Mouse (Mus musculus) intestine, embryonic 16.5 days (tissue): Measurements from ENCODE around the gene Ctr9. TPM values are rescaled to one million over a fixed set of nuclear protein-coding genes. Genes with fewer than 3 reads are reported as not detected.
A peak's percentile ranks its signal among the peaks of the same experiment; 100 is the strongest.

Experiments used
- ATAC-seq: fragments of 200-750 bp; cut with Nextera tagmentation; 2 replicates; pipeline ENCODE4 v1.8.0; 2017; ENCODE audit warnings: moderate TSS enrichment, moderate library complexity
- H3K27ac ChIP-seq: fragments of 300-500 bp; sonication (generic); 2 replicates; pipeline ENCODE4 v1.5.1; 2014; ENCODE audit warnings: mild to moderate bottlenecking, low read length
- H3K27me3 ChIP-seq: fragments of 300-500 bp; sonication (generic); replicated peaks from 2 replicates; pipeline ENCODE4 v1.6.1; 2014; ENCODE audit warnings: low read length, control low read depth, mixed read lengths; ENCODE audit not compliant: control insufficient read depth, insufficient read depth
- H3K36me3 ChIP-seq: fragments of 300-500 bp; sonication (generic); 2 replicates; pipeline ENCODE4 v1.6.1; 2014; ENCODE audit warnings: low read length, control low read depth; ENCODE audit not compliant: control insufficient read depth, insufficient read depth
- H3K4me1 ChIP-seq: fragments of 300-500 bp; sonication (generic); 2 replicates; pipeline ENCODE4 v1.6.1; 2014; ENCODE audit warnings: low read length, control low read depth, mixed read lengths; ENCODE audit not compliant: control insufficient read depth, insufficient read depth
- H3K4me2 ChIP-seq: fragments of 300-500 bp; sonication (generic); 2 replicates; pipeline ENCODE4 v1.6.1; 2014; ENCODE audit warnings: low read depth, low read length, control low read depth
- H3K4me3 ChIP-seq: fragments of 300-500 bp; sonication (generic); 2 replicates; pipeline ENCODE4 v1.5.1; 2014; ENCODE audit warnings: mild to moderate bottlenecking, low read length
- H3K9ac ChIP-seq: fragments of 300-500 bp; sonication (generic); 2 replicates; pipeline ENCODE4 v1.6.1; 2014; ENCODE audit warnings: low read depth, low read length
- H3K9me3 ChIP-seq: fragments of 300-500 bp; sonication (generic); 2 replicates; pipeline ENCODE4 v1.6.1; 2016; ENCODE audit warnings: low read length, control low read depth; ENCODE audit not compliant: control insufficient read depth
- WGBS: fragments of 180-500 bp; shearing (Covaris S2); extraction: QIAGEN DNeasy Blood & Tissue Kit; methylation state at CpG from one replicate; pipeline ENCODE4 v1.1.7; 2014; 5-methylcytosine and 5-hydroxymethylcytosine counted together
- polyA plus RNA-seq: library from polyadenylated mRNA; unstranded; fragments of >200 nt; fragmentation: Nextera tagmentation; extraction: Ambion mirVana; gene quantifications from 2 replicates; pipeline ENCODE4 v1.2.1, GENCODE M21; 2015

Gene Ctr9
- polyA plus RNA-seq, 1 experiment from 2014 or later: 48.7 TPM

GRCm38 (mm10) chr7:111020814-111021213, 7.9 kb upstream of the Ctr9 start:
- no peaks in the 10 kb centered on the region for H3K9me3 ChIP-seq
- no peak overlapping the region for H3K4me3 ChIP-seq
- H3K4me2 ChIP-seq: no peak overlapping the region
- 62% methylated on average over 4 of the region's 4 CpGs for WGBS
- no peak for ATAC-seq
- H3K9ac ChIP-seq: no peak overlapping the region
- peaks cover 9% of the 10 kb centered on the region; the same call in 1 of the 2 replicates for H3K4me1 ChIP-seq
- H3K27me3 ChIP-seq: no peaks in the 10 kb centered on the region
- H3K27ac ChIP-seq: no peak overlapping the region
- no peaks in the 10 kb centered on the region for H3K36me3 ChIP-seq

- H3K36me3 ChIP-seq: no peaks in the 10 kb centered on the region
- peak overlapping the region; percentile 40; the same call in 1 of the 2 replicates for H3K4me2 ChIP-seq
- H3K9ac ChIP-seq: peak overlapping the region; percentile 45
- peak overlapping the region; percentile 77 for H3K27ac ChIP-seq
- peak; percentile 36; the same call in 1 of the 2 replicates for ATAC-seq
- no peak overlapping the region for H3K4me3 ChIP-seq
- WGBS: 29% methylated on average over 8 of the region's 8 CpGs
- H3K9me3 ChIP-seq: no peaks in the 10 kb centered on the region
- H3K27me3 ChIP-seq: no peaks in the 10 kb centered on the region
- H3K4me1 ChIP-seq: peaks cover 9% of the 10 kb centered on the region; the same call in 1 of the 2 replicates
Observed at GRCm38 (mm10) chr7:111024068-111024594, 4.6 kb upstream of the Ctr9 start.

- WGBS: 55% methylated on average over 4 of the region's 4 CpGs
- Histone ChIP-seq H3K27ac (no peak overlapping the region), H3K4me3 (no peak overlapping the region), H3K9me3 (no peaks in the 10 kb centered on the region), H3K4me2 (no peak overlapping the region), H3K36me3 (no peaks in the 10 kb centered on the region), H3K9ac (no peak overlapping the region), H3K4me1 (peaks cover 14% of the 10 kb centered on the region), H3K27me3 (no peaks in the 10 kb centered on the region)
- ATAC-seq: no peak
Observed at GRCm38 (mm10) chr7:111024912-111025311, 3.8 kb upstream of the Ctr9 start.

GRCm38 (mm10) chr7:111029046-111029553, 349 bp downstream of the Ctr9 start:
- no peaks in the 10 kb centered on the region for H3K36me3 ChIP-seq
- H3K27me3 ChIP-seq: no peaks in the 10 kb centered on the region
- peak overlapping the region; percentile 68 for H3K4me3 ChIP-seq
- H3K4me1 ChIP-seq: peaks cover 9% of the 10 kb centered on the region
- H3K27ac ChIP-seq: peak overlapping the region; percentile 95
- ATAC-seq: peak; percentile 68
- WGBS: under 1% methylated on average over 29 of the region's 29 CpGs
- peak overlapping the region; percentile 80 for H3K9ac ChIP-seq
- no peaks in the 10 kb centered on the region for H3K9me3 ChIP-seq
- H3K4me2 ChIP-seq: peak overlapping the region; percentile 68

- H3K9ac ChIP-seq: no peak overlapping the region
- no peaks in the 10 kb centered on the region for H3K4me1 ChIP-seq
- H3K36me3 ChIP-seq: peaks cover 6% of the 10 kb centered on the region; the same call in 1 of the 2 replicates
- H3K27me3 ChIP-seq: no peaks in the 10 kb centered on the region
- no peak overlapping the region for H3K4me2 ChIP-seq
- H3K4me3 ChIP-seq: no peak overlapping the region
- WGBS: 88% methylated on average over 5 of the region's 5 CpGs
- no peaks in the 10 kb centered on the region for H3K9me3 ChIP-seq
- no peak overlapping the region for H3K27ac ChIP-seq
- no peak for ATAC-seq
Observed at GRCm38 (mm10) chr7:111048920-111049319, 20.2 kb downstream of the Ctr9 start.

- no peaks in the 10 kb centered on the region for H3K4me1 ChIP-seq
- ATAC-seq: no peak
- H3K9ac ChIP-seq: no peak overlapping the region
- peaks cover 10% of the 10 kb centered on the region; the same call in 1 of the 2 replicates for H3K36me3 ChIP-seq
- no peak overlapping the region for H3K4me3 ChIP-seq
- WGBS: 56% methylated on average over 6 of the region's 6 CpGs
- no peaks in the 10 kb centered on the region for H3K9me3 ChIP-seq
- no peak overlapping the region for H3K4me2 ChIP-seq
- no peak overlapping the region for H3K27ac ChIP-seq
- H3K27me3 ChIP-seq: no peaks in the 10 kb centered on the region
Observed at GRCm38 (mm10) chr7:111049652-111050421, 21.1 kb downstream of the Ctr9 start.

GRCm38 (mm10) chr7:111055221-111055620, 26.5 kb downstream of the Ctr9 start:
- ATAC-seq: no peak
- H3K27ac ChIP-seq: no peak overlapping the region
- no peak overlapping the region for H3K4me3 ChIP-seq
- no peaks in the 10 kb centered on the region for H3K4me1 ChIP-seq
- H3K36me3 ChIP-seq: peaks cover 13% of the 10 kb centered on the region
- no peak overlapping the region for H3K4me2 ChIP-seq
- no peak overlapping the region for H3K9ac ChIP-seq
- WGBS: 90% methylated on average over 19 of the region's 19 CpGs
- no peaks in the 10 kb centered on the region for H3K27me3 ChIP-seq
- no peaks in the 10 kb centered on the region for H3K9me3 ChIP-seq

- Histone ChIP-seq H3K9ac (no peak overlapping the region), H3K4me3 (no peak overlapping the region), H3K4me2 (no peak overlapping the region), H3K27me3 (no peaks in the 10 kb centered on the region), H3K27ac (no peak overlapping the region), H3K9me3 (no peaks in the 10 kb centered on the region), H3K36me3 (peaks cover 13% of the 10 kb centered on the region), H3K4me1 (no peaks in the 10 kb centered on the region)
- 87% methylated on average over 3 of the region's 3 CpGs for WGBS
- no peak for ATAC-seq
Observed at GRCm38 (mm10) chr7:111055984-111056657, 27.4 kb downstream of the Ctr9 start.

GRCm38 (mm10) chr7:111059527-111059926, 30.8 kb downstream of the Ctr9 start:
- no peak overlapping the region for H3K27ac ChIP-seq
- 70% methylated on average over 5 of the region's 5 CpGs for WGBS
- H3K27me3 ChIP-seq: no peaks in the 10 kb centered on the region
- no peaks in the 10 kb centered on the region for H3K4me1 ChIP-seq
- no peak overlapping the region for H3K9ac ChIP-seq
- no peak for ATAC-seq
- H3K9me3 ChIP-seq: no peaks in the 10 kb centered on the region
- no peak overlapping the region for H3K4me2 ChIP-seq
- peaks cover 6% of the 10 kb centered on the region; the same call in 1 of the 2 replicates for H3K36me3 ChIP-seq
- no peak overlapping the region for H3K4me3 ChIP-seq
